Mouse (Mus musculus): ENCODE measurements around the gene Rp2. TPM values are rescaled to one million over a fixed set of nuclear protein-coding genes. Genes with fewer than 3 reads are reported as not detected.
"Not testable (repeated sequence)": the region's sequence is repeated elsewhere in the genome, so short reads cannot be mapped to it uniquely, and the experiment has no call there.

Rp2 gene
- 15.2 and 17.5 TPM in 2 replicates for polyA plus RNA-seq (2015; fragmentation: Nextera tagmentation; extraction: Ambion mirVana)

- Histone ChIP-seq H3K4me1 (ENCODE audit: control insufficient read depth, insufficient read depth, low read depth, low read length) (peaks cover 2% of the 10 kb centered on the region; the same call in 1 of the 2 replicates), H3K9ac (ENCODE audit: low read depth, low read length) (peak within 1 kb of the TSS; percentile 76), H3K36me3 (ENCODE audit: control insufficient read depth, insufficient read depth, low read length) (no peaks in the 10 kb centered on the region), H3K4me3 (ENCODE audit: low read length) (peak within 1 kb of the TSS; percentile 64), H3K4me2 (ENCODE audit: low read length) (peak within 1 kb of the TSS; percentile 60), H3K27me3 (replicated peaks; ENCODE audit: control insufficient read depth, insufficient read depth, low read length) (no peaks in the 10 kb centered on the region), H3K27ac (ENCODE audit: low read depth, low read length) (peak within 1 kb of the TSS; percentile 59), H3K9me3 (ENCODE audit: control insufficient read depth, low read length) (0 out of 2 replicates have a peak, but pooled peaks cover 2% of the 10 kb centered on the region)
- peak; percentile 100 for ATAC-seq
- WGBS = 15% methylated on average over 35 of the region's 35 CpGs
Measured at GRCm38 (mm10) chrX:20364391-20365365, at the start of gene Rp2. TSS of gene Rp2 (plus strand) at chrX:20364481.

- no peak overlapping the region for H3K4me2 ChIP-seq (ENCODE audit: low read length)
- no peaks in the 10 kb centered on the region for H3K36me3 ChIP-seq (ENCODE audit: control insufficient read depth, insufficient read depth, low read length)
- H3K9me3 ChIP-seq (ENCODE audit: control insufficient read depth, low read length) = no peaks in the 10 kb centered on the region
- no peaks in the 10 kb centered on the region for H3K27me3 ChIP-seq (replicated peaks; ENCODE audit: control insufficient read depth, insufficient read depth, low read length)
- ATAC-seq = 0 out of 2 replicates have a peak, but pooled peaks have one; percentile 48
- no peaks in the 10 kb centered on the region for H3K4me1 ChIP-seq (ENCODE audit: control insufficient read depth, insufficient read depth, low read depth, low read length)
- H3K4me3 ChIP-seq (ENCODE audit: low read length) = no peak overlapping the region
- 76% methylated on average over 1 of the region's 1 CpGs for WGBS
- no peak overlapping the region for H3K27ac ChIP-seq (ENCODE audit: low read depth, low read length)
- no peak overlapping the region for H3K9ac ChIP-seq (ENCODE audit: low read depth, low read length)
Measured at GRCm38 (mm10) chrX:20332756-20333155, 31.5 kb upstream of the Rp2 start.

- H3K27ac ChIP-seq (ENCODE audit: low read depth, low read length) = no peak overlapping the region
- H3K9ac ChIP-seq (ENCODE audit: low read depth, low read length) = no peak overlapping the region
- WGBS = 15% methylated on average over 2 of the region's 2 CpGs
- H3K9me3 ChIP-seq (ENCODE audit: control insufficient read depth, low read length) = no peaks in the 10 kb centered on the region
- ATAC-seq = no peak
- no peak overlapping the region for H3K4me3 ChIP-seq (ENCODE audit: low read length)
- no peak overlapping the region for H3K4me2 ChIP-seq (ENCODE audit: low read length)
- H3K4me1 ChIP-seq (ENCODE audit: control insufficient read depth, insufficient read depth, low read depth, low read length) = no peaks in the 10 kb centered on the region
- H3K27me3 ChIP-seq (replicated peaks; ENCODE audit: control insufficient read depth, insufficient read depth, low read length) = no peaks in the 10 kb centered on the region
- no peaks in the 10 kb centered on the region for H3K36me3 ChIP-seq (ENCODE audit: control insufficient read depth, insufficient read depth, low read length)
Measured at GRCm38 (mm10) chrX:20335722-20336121, 28.6 kb upstream of the Rp2 start.

- Histone ChIP-seq H3K4me2 (ENCODE audit: low read length) (no peak overlapping the region), H3K27me3 (replicated peaks; ENCODE audit: control insufficient read depth, insufficient read depth, low read length) (no peaks in the 10 kb centered on the region), H3K9ac (ENCODE audit: low read depth, low read length) (no peak overlapping the region), H3K4me3 (ENCODE audit: low read length) (no peak overlapping the region), H3K9me3 (ENCODE audit: control insufficient read depth, low read length) (no peaks in the 10 kb centered on the region), H3K4me1 (ENCODE audit: control insufficient read depth, insufficient read depth, low read depth, low read length) (no peaks in the 10 kb centered on the region), H3K36me3 (ENCODE audit: control insufficient read depth, insufficient read depth, low read length) (no peaks in the 10 kb centered on the region), H3K27ac (ENCODE audit: low read depth, low read length) (no peak overlapping the region)
- no peak for ATAC-seq
Measured at GRCm38 (mm10) chrX:20344980-20345379, 19.3 kb upstream of the Rp2 start.

- no peaks in the 10 kb centered on the region for H3K27me3 ChIP-seq (replicated peaks; ENCODE audit: control insufficient read depth, insufficient read depth, low read length)
- no peak overlapping the region for H3K27ac ChIP-seq (ENCODE audit: low read depth, low read length)
- H3K9me3 ChIP-seq (ENCODE audit: control insufficient read depth, low read length) = no peaks in the 10 kb centered on the region
- ATAC-seq = no peak
- H3K4me2 ChIP-seq (ENCODE audit: low read length) = no peak overlapping the region
- WGBS = 67% methylated on average over 3 of the region's 3 CpGs
- H3K4me3 ChIP-seq (ENCODE audit: low read length) = no peak overlapping the region
- H3K9ac ChIP-seq (ENCODE audit: low read depth, low read length) = no peak overlapping the region
- H3K36me3 ChIP-seq (ENCODE audit: control insufficient read depth, insufficient read depth, low read length) = no peaks in the 10 kb centered on the region
- H3K4me1 ChIP-seq (ENCODE audit: control insufficient read depth, insufficient read depth, low read depth, low read length) = no peaks in the 10 kb centered on the region
Measured at GRCm38 (mm10) chrX:20346355-20346754, 17.9 kb upstream of the Rp2 start.

- not testable (repeated sequence) for H3K4me2 ChIP-seq (ENCODE audit: low read length); H3K4me1 ChIP-seq (ENCODE audit: control insufficient read depth, insufficient read depth, low read depth, low read length); H3K9ac ChIP-seq (ENCODE audit: low read depth, low read length); H3K36me3 ChIP-seq (ENCODE audit: control insufficient read depth, insufficient read depth, low read length); H3K27me3 ChIP-seq (replicated peaks; ENCODE audit: control insufficient read depth, insufficient read depth, low read length); H3K4me3 ChIP-seq (ENCODE audit: low read length); H3K9me3 ChIP-seq (ENCODE audit: control insufficient read depth, low read length); ATAC-seq; H3K27ac ChIP-seq (ENCODE audit: low read depth, low read length)
- 98% methylated on average over 3 of the region's 4 CpGs for WGBS
Measured at GRCm38 (mm10) chrX:20350241-20350640, 14.0 kb upstream of the Rp2 start.

GRCm38 (mm10) chrX:20355283-20355682 is 9.0 kb upstream of the Rp2 start:
- Histone ChIP-seq H3K36me3 (ENCODE audit: control insufficient read depth, insufficient read depth, low read length) (no peaks in the 10 kb centered on the region), H3K4me2 (ENCODE audit: low read length) (no peak overlapping the region), H3K4me3 (ENCODE audit: low read length) (no peak overlapping the region), H3K9me3 (ENCODE audit: control insufficient read depth, low read length) (no peaks in the 10 kb centered on the region), H3K9ac (ENCODE audit: low read depth, low read length) (no peak overlapping the region), H3K4me1 (ENCODE audit: control insufficient read depth, insufficient read depth, low read depth, low read length) (no peaks in the 10 kb centered on the region), H3K27me3 (replicated peaks; ENCODE audit: control insufficient read depth, insufficient read depth, low read length) (no peaks in the 10 kb centered on the region), H3K27ac (ENCODE audit: low read depth, low read length) (no peak overlapping the region)
- WGBS = 86% methylated on average over 1 of the region's 1 CpGs
- ATAC-seq = no peak

GRCm38 (mm10) chrX:20356309-20356708 is 8.0 kb upstream of the Rp2 start:
- no peak overlapping the region for H3K9ac ChIP-seq (ENCODE audit: low read depth, low read length)
- no peaks in the 10 kb centered on the region for H3K4me1 ChIP-seq (ENCODE audit: control insufficient read depth, insufficient read depth, low read depth, low read length)
- 36% methylated on average over 3 of the region's 3 CpGs for WGBS
- no peak overlapping the region for H3K4me3 ChIP-seq (ENCODE audit: low read length)
- no peaks in the 10 kb centered on the region for H3K36me3 ChIP-seq (ENCODE audit: control insufficient read depth, insufficient read depth, low read length)
- H3K9me3 ChIP-seq (ENCODE audit: control insufficient read depth, low read length) = no peaks in the 10 kb centered on the region
- H3K27ac ChIP-seq (ENCODE audit: low read depth, low read length) = no peak overlapping the region
- H3K4me2 ChIP-seq (ENCODE audit: low read length) = no peak overlapping the region
- no peak for ATAC-seq
- no peaks in the 10 kb centered on the region for H3K27me3 ChIP-seq (replicated peaks; ENCODE audit: control insufficient read depth, insufficient read depth, low read length)

GRCm38 (mm10) chrX:20366036-20366435 is 1.8 kb downstream of the Rp2 start:
- Histone ChIP-seq H3K4me1 (ENCODE audit: control insufficient read depth, insufficient read depth, low read depth, low read length) (peaks cover 2% of the 10 kb centered on the region; the same call in 1 of the 2 replicates), H3K4me3 (ENCODE audit: low read length) (no peak overlapping the region), H3K4me2 (ENCODE audit: low read length) (peak overlapping the region; percentile 42), H3K9me3 (ENCODE audit: control insufficient read depth, low read length) (0 out of 2 replicates have a peak, but pooled peaks cover 2% of the 10 kb centered on the region), H3K36me3 (ENCODE audit: control insufficient read depth, insufficient read depth, low read length) (no peaks in the 10 kb centered on the region), H3K27ac (ENCODE audit: low read depth, low read length) (no peak overlapping the region), H3K9ac (ENCODE audit: low read depth, low read length) (no peak overlapping the region), H3K27me3 (replicated peaks; ENCODE audit: control insufficient read depth, insufficient read depth, low read length) (no peaks in the 10 kb centered on the region)
- ATAC-seq = no peak
- 31% methylated on average over 1 of the region's 1 CpGs for WGBS
